Mouse (Mus musculus): Measurements from ENCODE around the gene Aprt. TPM values are rescaled to one million over a fixed set of nuclear protein-coding genes. Genes with fewer than 3 reads are reported as not detected.
A peak's percentile ranks its signal among the peaks of the same experiment; 100 is the strongest.
"Not testable (repeated sequence)": the region's sequence is repeated elsewhere in the genome, so short reads cannot be mapped to it uniquely, and the experiment has no call there.

Aprt gene
- polyA plus RNA-seq, 1 experiment from 2014 or later = 189 TPM

DNA sequence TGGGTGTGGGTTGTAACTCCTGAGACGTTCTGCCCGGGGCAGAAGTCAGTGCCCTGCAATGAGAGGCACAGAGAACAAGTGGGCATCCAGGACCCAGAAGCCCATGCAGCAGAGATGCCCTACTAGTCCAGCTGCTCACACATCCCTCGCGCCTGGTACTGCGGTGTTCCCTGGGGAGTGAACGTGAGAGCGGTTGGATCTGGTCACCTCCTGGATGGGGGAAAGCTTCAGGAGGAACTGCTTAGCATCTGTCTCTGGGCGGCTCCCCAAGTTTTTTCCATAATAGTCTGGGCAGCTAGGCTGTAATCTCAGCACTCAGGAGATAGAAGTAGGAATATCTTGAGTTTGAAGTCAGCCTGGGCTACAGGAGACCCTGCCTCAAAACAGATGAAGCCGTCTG lies 8.3 kb upstream of the Aprt start:
- H3K4me3 ChIP-seq (replicated peaks) = no peak overlapping the region
- no peak overlapping the region for H3K4me2 ChIP-seq
- 0 out of 2 replicates have a peak, but pooled peaks cover 2% of the 10 kb centered on the region for H3K27me3 ChIP-seq (replicated peaks)
- no peaks in the 10 kb centered on the region for H3K36me3 ChIP-seq
- ATAC-seq (ENCODE audit: low FRiP score) = no peak
- H3K4me1 ChIP-seq = peaks cover 10% of the 10 kb centered on the region; the same call in 1 of the 2 replicates
- no peak overlapping the region for H3K27ac ChIP-seq (replicated peaks)
- 83% methylated on average over 9 of the region's 9 CpGs for WGBS
- no peaks in the 10 kb centered on the region for H3K9me3 ChIP-seq (replicated peaks)
- H3K9ac ChIP-seq (replicated peaks) = no peak overlapping the region

DNA sequence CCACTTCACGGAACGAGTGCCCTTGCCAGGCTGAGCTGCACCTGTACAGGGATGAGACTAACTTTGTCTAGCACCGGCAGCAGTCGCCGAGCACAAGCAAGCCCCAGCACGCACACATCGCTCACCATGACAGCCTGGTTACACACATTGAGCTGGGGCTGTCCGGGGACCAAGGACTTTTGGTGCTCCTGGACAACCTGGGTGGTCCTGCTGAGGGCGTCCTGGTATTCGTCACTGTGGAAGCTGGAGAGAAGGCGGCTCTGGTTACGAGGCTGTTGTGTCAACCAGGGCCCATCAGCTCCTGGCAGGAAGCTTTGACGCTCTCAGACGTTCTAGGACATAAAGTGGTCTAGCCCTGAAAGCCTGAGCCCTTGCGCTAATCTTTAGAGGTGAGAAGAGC lies 4.2 kb upstream of the Aprt start:
- Histone ChIP-seq H3K4me1 (peaks cover 21% of the 10 kb centered on the region), H3K27ac (replicated peaks) (no peak overlapping the region), H3K9me3 (replicated peaks) (no peaks in the 10 kb centered on the region), H3K36me3 (no peaks in the 10 kb centered on the region), H3K4me2 (no peak overlapping the region), H3K4me3 (replicated peaks) (no peak overlapping the region), H3K9ac (replicated peaks) (no peak overlapping the region), H3K27me3 (replicated peaks) (0 out of 2 replicates have a peak, but pooled peaks cover 2% of the 10 kb centered on the region)
- ATAC-seq (ENCODE audit: low FRiP score) = no peak
- WGBS = 67% methylated on average over 13 of the region's 15 CpGs

GRCm38 (mm10) chr8:122579196-122579595 lies 2.5 kb upstream of the Aprt start:
- Histone ChIP-seq H3K4me3 (replicated peaks) (no peak overlapping the region), H3K9me3 (replicated peaks) (no peaks in the 10 kb centered on the region), H3K4me2 (no peak overlapping the region), H3K27me3 (replicated peaks) (0 out of 2 replicates have a peak, but pooled peaks cover 2% of the 10 kb centered on the region), H3K4me1 (peaks cover 32% of the 10 kb centered on the region), H3K36me3 (no peaks in the 10 kb centered on the region), H3K27ac (replicated peaks) (no peak overlapping the region), H3K9ac (replicated peaks) (no peak overlapping the region)
- WGBS = 27% methylated on average over 7 of the region's 7 CpGs
- ATAC-seq (ENCODE audit: low FRiP score) = no peak

GRCm38 (mm10) chr8:122577116-122577515 lies 407 bp upstream of the Aprt start:
- Histone ChIP-seq H3K4me1 (peaks cover 32% of the 10 kb centered on the region), H3K27ac (replicated peaks) (peak overlapping the region; percentile 81), H3K4me2 (peak overlapping the region; percentile 72), H3K36me3 (peaks cover 6% of the 10 kb centered on the region; the same call in 1 of the 2 replicates), H3K4me3 (replicated peaks) (peak overlapping the region; percentile 60), H3K9me3 (replicated peaks) (no peaks in the 10 kb centered on the region), H3K9ac (replicated peaks) (peak overlapping the region; percentile 81), H3K27me3 (replicated peaks) (no peaks in the 10 kb centered on the region)
- peak; percentile 37; the same call in 1 of the 2 replicates for ATAC-seq (ENCODE audit: low FRiP score)
- 44% methylated on average over 10 of the region's 10 CpGs for WGBS

- Histone ChIP-seq H3K27ac (replicated peaks) (peak overlapping the region; percentile 81), H3K36me3 (peaks cover 16% of the 10 kb centered on the region), H3K4me1 (peaks cover 32% of the 10 kb centered on the region), H3K27me3 (replicated peaks) (no peaks in the 10 kb centered on the region), H3K4me3 (replicated peaks) (peak overlapping the region; percentile 60), H3K9me3 (replicated peaks) (no peaks in the 10 kb centered on the region), H3K9ac (replicated peaks) (peak overlapping the region; percentile 81), H3K4me2 (peak overlapping the region; percentile 72)
- WGBS = 21% methylated on average over 21 of the region's 21 CpGs
- ATAC-seq (ENCODE audit: low FRiP score) = peak; percentile 26; the same call in 1 of the 2 replicates
Measured at GRCm38 (mm10) chr8:122575735-122576647, 718 bp downstream of the Aprt start.

GRCm38 (mm10) chr8:122575286-122575685 lies 1.4 kb downstream of the Aprt start:
- ATAC-seq (ENCODE audit: low FRiP score) = no peak
- WGBS = 79% methylated on average over 8 of the region's 8 CpGs
- no peak overlapping the region for H3K27ac ChIP-seq (replicated peaks)
- peaks cover 32% of the 10 kb centered on the region for H3K4me1 ChIP-seq
- peak overlapping the region; percentile 72 for H3K4me2 ChIP-seq
- peak overlapping the region; percentile 60 for H3K4me3 ChIP-seq (replicated peaks)
- H3K9ac ChIP-seq (replicated peaks) = peak overlapping the region; percentile 81; the same call in 1 of the 2 replicates
- peaks cover 16% of the 10 kb centered on the region for H3K36me3 ChIP-seq
- H3K9me3 ChIP-seq (replicated peaks) = no peaks in the 10 kb centered on the region
- no peaks in the 10 kb centered on the region for H3K27me3 ChIP-seq (replicated peaks)

GRCm38 (mm10) chr8:122574667-122575251 lies 1.9 kb downstream of the Aprt start:
- WGBS = 47% methylated on average over 10 of the region's 10 CpGs
- Histone ChIP-seq H3K27ac (replicated peaks) (no peak overlapping the region), H3K4me2 (peak overlapping the region; percentile 72), H3K4me3 (replicated peaks) (no peak overlapping the region), H3K36me3 (peaks cover 16% of the 10 kb centered on the region), H3K27me3 (replicated peaks) (no peaks in the 10 kb centered on the region), H3K4me1 (peaks cover 32% of the 10 kb centered on the region), H3K9ac (replicated peaks) (no peak overlapping the region), H3K9me3 (replicated peaks) (no peaks in the 10 kb centered on the region)
- no peak for ATAC-seq (ENCODE audit: low FRiP score)

DNA sequence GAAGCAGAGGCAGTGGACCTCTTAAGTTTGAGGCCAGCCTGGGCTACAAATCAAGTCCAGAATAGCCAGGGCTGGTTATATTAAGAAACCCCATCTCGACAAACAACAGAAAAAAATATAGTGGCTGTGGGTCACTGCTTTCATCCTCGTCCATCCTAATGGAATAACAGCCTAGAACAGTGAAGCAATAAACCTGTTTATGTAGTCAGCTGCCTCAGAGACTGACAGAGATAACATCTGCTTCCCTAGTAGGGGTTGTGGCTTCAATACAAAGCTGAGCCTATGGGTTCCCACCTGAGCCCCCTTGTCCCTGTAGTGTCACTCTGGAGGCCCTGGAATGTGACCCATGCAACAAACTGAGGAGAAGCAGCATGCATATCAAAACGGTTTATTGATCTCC lies 2.4 kb downstream of the Aprt start:
- H3K4me3 ChIP-seq (replicated peaks) = no peak overlapping the region
- H3K4me1 ChIP-seq = peaks cover 34% of the 10 kb centered on the region
- H3K4me2 ChIP-seq = peak overlapping the region; percentile 72; the same call in 1 of the 2 replicates
- WGBS = 37% methylated on average over 3 of the region's 3 CpGs
- H3K27ac ChIP-seq (replicated peaks) = no peak overlapping the region
- H3K36me3 ChIP-seq = peaks cover 16% of the 10 kb centered on the region
- H3K27me3 ChIP-seq (replicated peaks) = no peaks in the 10 kb centered on the region
- H3K9ac ChIP-seq (replicated peaks) = no peak overlapping the region
- H3K9me3 ChIP-seq (replicated peaks) = no peaks in the 10 kb centered on the region
- no peak for ATAC-seq (ENCODE audit: low FRiP score)

- H3K4me2 ChIP-seq = no peak overlapping the region
- H3K4me3 ChIP-seq (replicated peaks) = no peak overlapping the region
- 56% methylated on average over 9 of the region's 9 CpGs for WGBS
- no peak for ATAC-seq (ENCODE audit: low FRiP score)
- H3K4me1 ChIP-seq = peaks cover 35% of the 10 kb centered on the region
- no peaks in the 10 kb centered on the region for H3K9me3 ChIP-seq (replicated peaks)
- H3K36me3 ChIP-seq = peaks cover 16% of the 10 kb centered on the region
- no peak overlapping the region for H3K9ac ChIP-seq (replicated peaks)
- no peak overlapping the region for H3K27ac ChIP-seq (replicated peaks)
- no peaks in the 10 kb centered on the region for H3K27me3 ChIP-seq (replicated peaks)
Measured at GRCm38 (mm10) chr8:122573577-122573976, 3.1 kb downstream of the Aprt start.

GRCm38 (mm10) chr8:122573176-122573575 lies 3.5 kb downstream of the Aprt start:
- H3K27me3 ChIP-seq (replicated peaks); H3K9me3 ChIP-seq (replicated peaks); H3K4me2 ChIP-seq; H3K4me3 ChIP-seq (replicated peaks); ATAC-seq (ENCODE audit: low FRiP score); H3K9ac ChIP-seq (replicated peaks); H3K27ac ChIP-seq (replicated peaks): not testable (repeated sequence)
- 23% methylated on average over 4 of the region's 4 CpGs for WGBS
- Histone ChIP-seq H3K4me1 (peaks cover 39% of the 10 kb centered on the region), H3K36me3 (peaks cover 16% of the 10 kb centered on the region)

- H3K4me2 ChIP-seq = no peak overlapping the region
- no peak overlapping the region for H3K27ac ChIP-seq (replicated peaks)
- H3K4me1 ChIP-seq = peaks cover 40% of the 10 kb centered on the region
- no peak overlapping the region for H3K4me3 ChIP-seq (replicated peaks)
- H3K9ac ChIP-seq (replicated peaks) = no peak overlapping the region
- H3K9me3 ChIP-seq (replicated peaks) = no peaks in the 10 kb centered on the region
- ATAC-seq (ENCODE audit: low FRiP score) = no peak
- peaks cover 16% of the 10 kb centered on the region for H3K36me3 ChIP-seq
- no peaks in the 10 kb centered on the region for H3K27me3 ChIP-seq (replicated peaks)
- WGBS = 87% methylated on average over 3 of the region's 3 CpGs
Measured at GRCm38 (mm10) chr8:122572751-122573150, 4.0 kb downstream of the Aprt start.

Measured in neural tube, embryonic 15.5 days (tissue).